In genomic region chr4:142577519-142577918, GRCm38 (mm10) we compare ENCODE assay signal across 11 mouse cellular contexts.
DNase-seq lines count a peak whose midpoint lies in the region; ATAC-seq lines count a peak whose summit lies in the region.
"Had no signal": no experiment of that assay in that cellular context is flagged by ENCODE, and none has a peak within 500 bp of the region (broad histone marks: within the 10 kb centered on the region; RNA-seq: fewer than 3 reads in every experiment).

No protein-coding gene starts in this region.

- H3K4me3 ChIP-seq in forebrain, embryonic 10.5 days = no peak overlapping the region
- H3K4me3 ChIP-seq in forebrain, embryonic 12.5 days (replicated peaks) = no peak overlapping the region
- H3K4me3 ChIP-seq in lung, embryonic 16.5 days (ENCODE audit: low read length) = no peak overlapping the region
- no peak overlapping the region for H3K4me3 ChIP-seq in limb, embryonic 12.5 days (replicated peaks)
- no peak overlapping the region for H3K4me3 ChIP-seq in neural tube, embryonic 15.5 days (replicated peaks)
- H3K4me3 ChIP-seq: heart, embryonic 15.5 days had no signal

- H3K27me3 ChIP-seq in forebrain, embryonic 10.5 days (ENCODE audit: poor library complexity, severe bottlenecking) = no peaks in the 10 kb centered on the region; the same call in 1 of the 2 replicates
- no peaks in the 10 kb centered on the region for H3K27me3 ChIP-seq in forebrain, embryonic 12.5 days
- H3K27me3 ChIP-seq in lung, embryonic 16.5 days (ENCODE audit: control insufficient read depth, insufficient read depth, low read depth, low read length) = no peaks in the 10 kb centered on the region
- H3K27me3 ChIP-seq in limb, embryonic 12.5 days = no peaks in the 10 kb centered on the region
- no peaks in the 10 kb centered on the region for H3K27me3 ChIP-seq in neural tube, embryonic 15.5 days (replicated peaks)
- H3K27me3 ChIP-seq: heart, embryonic 15.5 days had no signal

- no peaks in the 10 kb centered on the region for H3K36me3 ChIP-seq in forebrain, embryonic 10.5 days (replicated peaks)
- H3K36me3 ChIP-seq in forebrain, embryonic 12.5 days (replicated peaks) = no peaks in the 10 kb centered on the region
- H3K36me3 ChIP-seq in lung, embryonic 16.5 days (ENCODE audit: control insufficient read depth, insufficient read depth, low read length) = no peaks in the 10 kb centered on the region
- H3K36me3 ChIP-seq in limb, embryonic 12.5 days = no peaks in the 10 kb centered on the region
- no peaks in the 10 kb centered on the region for H3K36me3 ChIP-seq in neural tube, embryonic 15.5 days
- H3K36me3 ChIP-seq: heart, embryonic 15.5 days had no signal

- no peaks in the 10 kb centered on the region for H3K9me3 ChIP-seq in forebrain, embryonic 10.5 days
- H3K9me3 ChIP-seq in forebrain, embryonic 12.5 days = no peaks in the 10 kb centered on the region
- H3K9me3 ChIP-seq in lung, embryonic 16.5 days (ENCODE audit: control insufficient read depth, low read length) = no peaks in the 10 kb centered on the region
- no peaks in the 10 kb centered on the region for H3K9me3 ChIP-seq in limb, embryonic 12.5 days
- H3K9me3 ChIP-seq in neural tube, embryonic 15.5 days (replicated peaks) = no peaks in the 10 kb centered on the region
- H3K9me3 ChIP-seq: heart, embryonic 15.5 days had no signal

- H3K9ac ChIP-seq in forebrain, embryonic 12.5 days = no peak overlapping the region
- no peak overlapping the region for H3K9ac ChIP-seq in lung, embryonic 16.5 days (ENCODE audit: low read length)
- no peak overlapping the region for H3K9ac ChIP-seq in limb, embryonic 12.5 days (replicated peaks)
- no peak overlapping the region for H3K9ac ChIP-seq in neural tube, embryonic 15.5 days (replicated peaks)
- H3K9ac ChIP-seq: heart, embryonic 15.5 days had no signal

- no peak overlapping the region for H3K4me2 ChIP-seq in forebrain, embryonic 12.5 days
- no peak overlapping the region for H3K4me2 ChIP-seq in lung, embryonic 16.5 days (ENCODE audit: low read depth, low read length)
- H3K4me2 ChIP-seq in limb, embryonic 12.5 days = no peak overlapping the region
- H3K4me2 ChIP-seq in neural tube, embryonic 15.5 days = no peak overlapping the region
- H3K4me2 ChIP-seq: heart, embryonic 15.5 days had no signal

- WGBS in forebrain, embryonic 10.5 days = 60% methylated on average over 4 of the region's 4 CpGs
- 55% methylated on average over 4 of the region's 4 CpGs for WGBS in forebrain, embryonic 12.5 days
- WGBS in lung, embryonic 16.5 days = 20% methylated on average over 4 of the region's 4 CpGs
- 35% methylated on average over 4 of the region's 4 CpGs for WGBS in limb, embryonic 12.5 days
- 10% methylated on average over 4 of the region's 4 CpGs for WGBS in neural tube, embryonic 15.5 days

- H3K4me1 ChIP-seq in forebrain, embryonic 10.5 days = peaks cover 27% of the 10 kb centered on the region
- H3K4me1 ChIP-seq in forebrain, embryonic 12.5 days = peaks cover 20% of the 10 kb centered on the region
- H3K4me1 ChIP-seq in lung, embryonic 16.5 days (replicated peaks; ENCODE audit: control insufficient read depth, insufficient read depth, low read length) = no peaks in the 10 kb centered on the region; the same call in 1 of the 2 replicates
- peaks cover 14% of the 10 kb centered on the region for H3K4me1 ChIP-seq in limb, embryonic 12.5 days (replicated peaks)
- H3K4me1 ChIP-seq in neural tube, embryonic 15.5 days = peaks cover 24% of the 10 kb centered on the region
- H3K4me1 ChIP-seq: heart, embryonic 15.5 days had no signal

- peak overlapping the region; percentile 26; the same call in 1 of the 2 replicates for H3K27ac ChIP-seq in forebrain, embryonic 10.5 days
- no peak overlapping the region for H3K27ac ChIP-seq in forebrain, embryonic 12.5 days
- H3K27ac ChIP-seq in lung, embryonic 16.5 days (ENCODE audit: low read length) = no peak overlapping the region; the same call in 1 of the 2 replicates
- peak overlapping the region; percentile 53; the same call in 1 of the 2 replicates for H3K27ac ChIP-seq in limb, embryonic 12.5 days
- peak overlapping the region; percentile 70 for H3K27ac ChIP-seq in neural tube, embryonic 15.5 days (replicated peaks)
- H3K27ac ChIP-seq: heart, embryonic 15.5 days had no signal

- ATAC-seq in forebrain, embryonic 12.5 days (ENCODE audit: low FRiP score) = no peak
- ATAC-seq in lung, embryonic 16.5 days (ENCODE audit: low read depth) = peak; percentile 90
- ATAC-seq in limb, embryonic 12.5 days (ENCODE audit: insufficient number of reproducible peaks, insufficient read depth, low FRiP score, low TSS enrichment, low read depth) = no peak
- peak; percentile 51; the same call in 1 of the 2 replicates for ATAC-seq in neural tube, embryonic 15.5 days (ENCODE audit: low FRiP score)

- DNase-seq in forebrain, embryonic 10.5 days (ENCODE audit: extremely low spot score, low spot score) = no peak
- no peak for DNase-seq in lung, postnatal 36 days
- no peak for DNase-seq in right cerebral cortex, postnatal 14 days
- DNase-seq in cerebellum, adult 11-12 months = no peak
- DNase-seq: adrenal gland, adult 8-10 months; cerebellum, postnatal 14 days had no signal

Comparison
In these comparisons a context has a peak if more than half of its experiments do, and no peak if none do; other contexts are left out.
1. H3K27ac ChIP-seq: peak in forebrain, embryonic 10.5 days (single experiment), limb, embryonic 12.5 days (single experiment) and neural tube, embryonic 15.5 days (single experiment); none in forebrain, embryonic 12.5 days (single experiment) and lung, embryonic 16.5 days (single experiment).
2. ATAC-seq: peak in lung, embryonic 16.5 days (single experiment) and neural tube, embryonic 15.5 days (single experiment); none in forebrain, embryonic 12.5 days (single experiment) and limb, embryonic 12.5 days (single experiment).